Mouse (Mus musculus) forebrain, embryonic 13.5 days (tissue): ENCODE measurements around the gene Rpl3l. TPM values are rescaled to one million over a fixed set of nuclear protein-coding genes. Genes with fewer than 3 reads are reported as not detected.

Source experiments
- polyA plus RNA-seq: library from polyadenylated mRNA; unstranded; fragments of >200 nt; fragmentation: Nextera tagmentation; extraction: Ambion mirVana; gene quantifications from 2 replicates; pipeline ENCODE4 v1.2.1, GENCODE M21; 2015

Gene Rpl3l
- polyA plus RNA-seq, 1 experiment from 2014 or later: not detected

Other genes starting within 250 kb of the Rpl3l start
- gene Mlst8, start 248.7 kb upstream of the Rpl3l start, polyA plus RNA-seq: 33.9 and 39.1 TPM in 2 replicates
- gene Caskin1, start 239.2 kb upstream of the Rpl3l start, polyA plus RNA-seq: 15.0 and 16.7 TPM in 2 replicates
- gene Traf7, start 199.9 kb upstream of the Rpl3l start, polyA plus RNA-seq: 97.1 and 109 TPM in 2 replicates
- gene Rab26, start 193.6 kb upstream of the Rpl3l start, polyA plus RNA-seq: 3.7 and 4.1 TPM in 2 replicates
- gene Pkd1, start 178.0 kb upstream of the Rpl3l start, polyA plus RNA-seq: 11.9 and 16.9 TPM in 2 replicates
- gene Tsc2, start 95.2 kb upstream of the Rpl3l start, polyA plus RNA-seq: 60.5 and 75.1 TPM in 2 replicates
- gene Nthl1, start 95.1 kb upstream of the Rpl3l start, polyA plus RNA-seq: 13.8 and 15.3 TPM in 2 replicates
- gene Slc9a3r2, start 77.5 kb upstream of the Rpl3l start, polyA plus RNA-seq: 15.0 and 16.0 TPM in 2 replicates
- not detected in 2 replicates for gene Npw, start 69.4 kb upstream of the Rpl3l start, polyA plus RNA-seq
- 14.9 and 16.2 TPM in 2 replicates for gene Zfp598, start 58.1 kb upstream of the Rpl3l start, polyA plus RNA-seq
- 61.0 and 68.7 TPM in 2 replicates for gene Syngr3, start 37.9 kb upstream of the Rpl3l start, polyA plus RNA-seq
- 40.7 and 42.5 TPM in 2 replicates for gene Gfer, start 31.7 kb upstream of the Rpl3l start, polyA plus RNA-seq
- gene Noxo1, start 31.6 kb upstream of the Rpl3l start, polyA plus RNA-seq: 1.3 TPM in 2 replicates
- 86.9 and 107 TPM in 2 replicates for gene Tbl3, start 20.2 kb upstream of the Rpl3l start, polyA plus RNA-seq
- gene Rnf151, start 9.8 kb upstream of the Rpl3l start, polyA plus RNA-seq: 0.18 TPM in 1 of 2 replicates, not detected in the other
- gene Rps2, start 9.7 kb upstream of the Rpl3l start, polyA plus RNA-seq: 992 and 1,023 TPM in 2 replicates
- gene Ndufb10, start 3.3 kb upstream of the Rpl3l start, polyA plus RNA-seq: 232 and 253 TPM in 2 replicates
- gene Msrb1, start 8.8 kb downstream of the Rpl3l start, polyA plus RNA-seq: 18.8 and 22.1 TPM in 2 replicates
- 0.15 and 0.17 TPM in 2 replicates for gene Hs3st6, start 25.2 kb downstream of the Rpl3l start, polyA plus RNA-seq
- not detected in 2 replicates for gene Meiob, start 76.5 kb downstream of the Rpl3l start, polyA plus RNA-seq
- 36.7 and 37.1 TPM in 2 replicates for gene Hagh, start 112.3 kb downstream of the Rpl3l start, polyA plus RNA-seq
- 16.0 and 16.8 TPM in 2 replicates for gene Fahd1, start 122.5 kb downstream of the Rpl3l start, polyA plus RNA-seq
- 0.17 and 0.25 TPM in 2 replicates for gene Igfals, start 138.2 kb downstream of the Rpl3l start, polyA plus RNA-seq
- 68.5 and 76.9 TPM in 2 replicates for gene Nubp2, start 158.5 kb downstream of the Rpl3l start, polyA plus RNA-seq
- 64.3 and 67.4 TPM in 2 replicates for gene Spsb3, start 158.8 kb downstream of the Rpl3l start, polyA plus RNA-seq
- gene Eme2, start 167.3 kb downstream of the Rpl3l start, polyA plus RNA-seq: 31.3 and 36.5 TPM in 2 replicates
- 81.4 and 85.4 TPM in 2 replicates for gene Mrps34, start 167.3 kb downstream of the Rpl3l start, polyA plus RNA-seq
- 72.1 and 80.8 TPM in 2 replicates for gene Nme3, start 168.7 kb downstream of the Rpl3l start, polyA plus RNA-seq
- 60.8 and 73.6 TPM in 2 replicates for gene Mapk8ip3, start 209.2 kb downstream of the Rpl3l start, polyA plus RNA-seq
- gene Jpt2, start 232.9 kb downstream of the Rpl3l start, polyA plus RNA-seq: 186 and 217 TPM in 2 replicates